Mouse (Mus musculus) T-cell, adult 2 months (primary cell): Measurements from ENCODE around the gene Hand1.
"Not testable (repeated sequence)": the region's sequence is repeated elsewhere in the genome, so short reads cannot be mapped to it uniquely, and the experiment has no call there.

Source experiments
- DNase-seq: peaks from one replicate; pipeline ENCODE4 v3.0.0; 2022; ENCODE audit warnings: low spot score

Gene Hand1

GRCm38 (mm10) chr11:57833296-57833977, 819 bp upstream of the Hand1 start:
- no peak for DNase-seq

- DNase-seq, result no peak
These were observed 757 bp downstream of the Hand1 start for GRCm38 (mm10) chr11:57831861-57832260.

GRCm38 (mm10) chr11:57831281-57831781, 1.3 kb downstream of the Hand1 start:
- no peak for DNase-seq

GRCm38 (mm10) chr11:57829871-57830775, 2.5 kb downstream of the Hand1 start:
- DNase-seq, result no peak

GRCm38 (mm10) chr11:57828955-57829870, 3.4 kb downstream of the Hand1 start:
- DNase-seq, result no peak

- DNase-seq, result peak; percentile 20
These were observed 4.6 kb downstream of the Hand1 start for GRCm38 (mm10) chr11:57827915-57828545.

- peak; percentile 36 for DNase-seq
These were observed 5.3 kb downstream of the Hand1 start for GRCm38 (mm10) chr11:57827048-57827914.

GRCm38 (mm10) chr11:57825234-57825633, 7.4 kb downstream of the Hand1 start:
- DNase-seq, result not testable (repeated sequence)

- no peak for DNase-seq
These were observed 8.9 kb downstream of the Hand1 start for GRCm38 (mm10) chr11:57823714-57824113.

GRCm38 (mm10) chr11:57823159-57823558, 9.5 kb downstream of the Hand1 start:
- DNase-seq, result not testable (repeated sequence)

GRCm38 (mm10) chr11:57819999-57820581, 12.5 kb downstream of the Hand1 start:
- peak; percentile 67 for DNase-seq

GRCm38 (mm10) chr11:57818189-57818588, 14.4 kb downstream of the Hand1 start:
- DNase-seq, result no peak

- no peak for DNase-seq
These were observed 19.0 kb downstream of the Hand1 start for GRCm38 (mm10) chr11:57813641-57814040.

- DNase-seq, result no peak
These were observed 20.4 kb downstream of the Hand1 start for GRCm38 (mm10) chr11:57812212-57812611.

GRCm38 (mm10) chr11:57811006-57811405, 21.6 kb downstream of the Hand1 start:
- DNase-seq, result no peak

GRCm38 (mm10) chr11:57809732-57810098, 22.9 kb downstream of the Hand1 start:
- no peak for DNase-seq

GRCm38 (mm10) chr11:57809017-57809731, 23.4 kb downstream of the Hand1 start:
- no peak for DNase-seq

- DNase-seq, result no peak
These were observed 27.6 kb downstream of the Hand1 start for GRCm38 (mm10) chr11:57805047-57805446.

GRCm38 (mm10) chr11:57802511-57802870, 30.1 kb downstream of the Hand1 start:
- peak; percentile 15 for DNase-seq
